Mouse (Mus musculus) cortical plate, adult 2 months (tissue): ENCODE results near the gene Paqr9. TPM values are rescaled to one million over a fixed set of nuclear protein-coding genes. Genes with fewer than 3 reads are reported as not detected.

ENCODE experiments used
- H3K27ac ChIP-seq: fragments of 200-500 bp; 2 replicates; pipeline ENCODE4 v1.5.1; 2012; ENCODE audit warnings: low read length, control low read depth, inconsistent platforms; ENCODE audit not compliant: insufficient read depth
- H3K4me1 ChIP-seq: fragments of 200-500 bp; 2 replicates; pipeline ENCODE4 v1.6.1; 2011; ENCODE audit warnings: low read length; ENCODE audit not compliant: control insufficient read depth, insufficient read depth
- H3K4me3 ChIP-seq: fragments of 200-500 bp; 2 replicates; pipeline ENCODE4 v1.5.1; 2011; ENCODE audit warnings: mild to moderate bottlenecking, low read length, control low read depth; ENCODE audit not compliant: insufficient read depth
- CTCF ChIP-seq: fragments of 200-500 bp; IDR thresholded peaks from 2 replicates; pipeline ENCODE4 v1.5.1; 2011; ENCODE audit warnings: mild to moderate bottlenecking, control low read depth, low read length; ENCODE audit not compliant: insufficient read depth; ENCODE audit errors: extremely low read depth
- POLR2A ChIP-seq: fragments of 200-500 bp; IDR thresholded peaks from 2 replicates; pipeline ENCODE4 v1.6.1; 2011; ENCODE audit warnings: mild to moderate bottlenecking, low read length, control low read depth; ENCODE audit not compliant: insufficient read depth; ENCODE audit errors: extremely low read depth
- polyA plus RNA-seq: library from polyadenylated mRNA; depleted of rRNA; stranded (reverse); fragments of >200 nt; gene quantifications from 2 replicates; pipeline ENCODE4 v1.2.3, GENCODE M21; 2012

Paqr9 gene
- polyA plus RNA-seq, 1 experiment = 18.0 TPM

DNA sequence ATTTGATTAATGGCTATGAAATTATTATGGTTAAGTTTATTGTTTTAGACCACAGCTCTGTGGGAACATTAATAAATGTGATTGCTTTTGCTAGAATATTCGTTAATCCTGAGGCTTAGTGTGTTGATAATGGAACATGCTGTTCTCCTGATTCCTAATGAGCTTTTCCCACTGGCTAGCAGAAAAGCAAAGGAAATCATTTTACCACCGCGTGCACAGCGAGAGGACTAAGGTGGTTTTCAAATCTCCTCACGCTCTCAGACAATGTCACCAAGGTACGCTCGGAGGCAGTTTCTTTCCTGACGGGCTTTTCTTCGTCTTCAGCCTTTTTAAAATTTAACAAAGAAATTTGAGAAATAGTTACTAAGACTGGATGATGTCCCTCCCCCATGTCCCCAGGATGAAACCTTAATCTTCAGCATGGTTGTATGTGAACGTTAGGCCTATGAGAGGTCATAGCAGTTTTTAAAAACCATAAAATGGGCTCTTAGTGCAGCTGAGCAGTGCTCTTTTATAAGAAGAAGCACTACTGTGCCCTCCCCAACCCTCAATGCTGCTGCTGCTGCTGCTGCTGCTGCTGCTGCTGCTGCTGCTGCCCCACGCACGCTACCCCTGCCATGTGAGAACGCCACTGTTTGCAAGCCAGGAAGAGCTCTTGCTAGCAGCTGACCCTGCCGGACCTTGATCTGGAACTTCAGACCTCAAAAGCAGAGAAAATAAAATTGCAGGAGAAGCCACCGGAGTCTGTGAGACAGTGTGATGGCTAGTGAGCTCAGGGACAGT lies 17.6 kb upstream of the Paqr9 start:
- Histone ChIP-seq H3K27ac (no peak overlapping the region), H3K4me1 (no peaks in the 10 kb centered on the region)

DNA sequence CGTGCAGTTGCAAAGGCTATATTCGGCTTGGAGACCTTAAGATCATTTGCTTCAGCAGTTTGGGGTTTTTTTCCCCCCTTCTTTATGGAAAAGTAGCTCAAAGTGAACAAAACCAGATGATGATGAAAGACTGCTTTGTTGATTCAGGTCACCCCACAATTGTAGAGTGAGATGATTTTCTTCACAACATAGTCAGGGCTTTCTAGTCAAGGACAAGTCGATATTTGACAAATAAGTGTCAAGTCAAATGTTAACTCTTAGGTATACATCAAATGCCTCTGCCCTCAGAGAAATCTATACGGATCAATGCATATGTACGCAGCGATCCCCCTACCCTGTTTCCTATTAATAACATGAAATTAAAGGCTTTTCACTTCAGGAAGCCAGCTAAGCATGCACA lies 17.0 kb upstream of the Paqr9 start:
- Histone ChIP-seq H3K4me1 (no peaks in the 10 kb centered on the region), H3K27ac (no peak overlapping the region), H3K4me3 (no peak overlapping the region)
- TF ChIP-seq POLR2A = no peak
- no peak for TF ChIP-seq CTCF

More for the DNA sequence above, 17.6 kb upstream of the Paqr9 start:
- TF ChIP-seq CTCF = no peak
- no peak overlapping the region for H3K4me3 ChIP-seq

DNA sequence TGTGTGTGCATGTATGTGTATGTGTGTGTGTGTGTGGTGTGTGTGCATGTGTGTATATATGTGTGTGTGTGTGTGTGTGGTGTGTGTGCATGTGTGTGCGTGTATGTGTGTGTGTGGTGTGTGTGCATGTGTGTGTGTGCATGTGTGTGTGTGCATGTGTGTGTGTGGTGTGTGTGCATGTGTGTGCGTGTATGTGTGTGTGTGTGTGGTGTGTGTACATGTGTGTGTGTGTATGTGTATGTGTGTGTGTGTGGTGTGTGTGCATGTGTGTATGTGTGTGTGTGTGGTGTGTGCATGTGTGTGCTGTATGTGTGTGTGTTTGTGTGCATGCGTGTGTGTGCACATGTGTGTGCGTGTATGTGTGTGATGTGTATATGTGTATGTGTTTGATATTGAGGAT lies 14.9 kb upstream of the Paqr9 start:
- Histone ChIP-seq H3K27ac (no peak overlapping the region), H3K4me1 (no peaks in the 10 kb centered on the region), H3K4me3 (no peak overlapping the region)
- TF ChIP-seq CTCF (no peak), POLR2A (no peak)

- TF ChIP-seq CTCF = no peak
- Histone ChIP-seq H3K4me3 (no peak overlapping the region), H3K4me1 (no peaks in the 10 kb centered on the region), H3K27ac (no peak overlapping the region)
Measured at GRCm38 (mm10) chr9:95546679-95547078, 12.8 kb upstream of the Paqr9 start.

DNA sequence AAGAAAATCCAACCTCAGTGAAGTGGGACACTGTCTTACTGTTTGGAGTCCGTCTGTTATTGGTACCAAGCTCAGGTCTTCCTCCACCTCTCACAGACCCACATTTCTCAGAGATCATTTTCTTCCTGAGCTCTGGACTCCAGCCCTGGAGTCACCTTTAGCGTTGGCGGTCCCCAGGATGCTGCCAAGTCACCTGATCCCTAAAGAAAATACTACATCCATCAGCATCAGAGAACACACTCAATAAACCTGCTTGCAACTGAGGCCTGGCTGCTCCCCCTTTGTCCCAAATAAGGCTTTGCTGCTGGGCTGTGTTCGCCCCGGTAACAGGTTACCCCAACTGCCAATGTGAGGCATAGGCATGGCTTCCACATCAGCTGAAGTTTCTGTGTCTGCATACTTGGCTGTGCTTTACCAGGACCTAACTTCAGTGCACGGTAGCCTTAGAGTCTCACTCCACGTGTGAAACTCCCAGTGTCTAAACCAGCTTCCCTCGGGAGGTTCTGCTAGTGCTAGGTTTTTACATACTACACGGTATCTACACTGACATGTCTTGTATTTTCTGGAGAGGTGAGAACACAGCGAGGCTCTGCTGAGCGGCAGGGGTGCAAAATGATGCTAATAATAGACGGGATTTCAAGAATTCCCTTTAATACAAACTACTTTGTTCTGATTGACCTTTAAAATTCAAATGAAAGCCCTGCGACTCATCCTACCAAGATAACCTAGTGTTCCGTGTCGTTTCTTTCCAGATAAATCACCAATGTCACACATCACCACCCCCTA lies 9.6 kb upstream of the Paqr9 start:
- Histone ChIP-seq H3K27ac (no peak overlapping the region), H3K4me1 (no peaks in the 10 kb centered on the region), H3K4me3 (no peak overlapping the region)
- TF ChIP-seq POLR2A (no peak), CTCF (no peak)

GRCm38 (mm10) chr9:95550856-95551774 lies 8.3 kb upstream of the Paqr9 start:
- TF ChIP-seq CTCF = no peak
- no peak for TF ChIP-seq POLR2A
- Histone ChIP-seq H3K4me1 (0 out of 2 replicates have a peak, but pooled peaks cover under 1% of the 10 kb centered on the region), H3K27ac (no peak overlapping the region), H3K4me3 (no peak overlapping the region)

- TF ChIP-seq POLR2A = no peak
- no peak for TF ChIP-seq CTCF
- no peak overlapping the region for H3K4me3 ChIP-seq
- 0 out of 2 replicates have a peak, but pooled peaks cover 2% of the 10 kb centered on the region for H3K4me1 ChIP-seq
- no peak overlapping the region for H3K27ac ChIP-seq
Measured at GRCm38 (mm10) chr9:95552175-95552705, 7.2 kb upstream of the Paqr9 start.

- Histone ChIP-seq H3K4me1 (0 out of 2 replicates have a peak, but pooled peaks cover 2% of the 10 kb centered on the region), H3K4me3 (no peak overlapping the region), H3K27ac (no peak overlapping the region)
- TF ChIP-seq CTCF (no peak), POLR2A (no peak)
Measured at GRCm38 (mm10) chr9:95554231-95555221, 4.9 kb upstream of the Paqr9 start.
